Mouse (Mus musculus): ENCODE results near the gene Mogat1. TPM values are rescaled to one million over a fixed set of nuclear protein-coding genes. Genes with fewer than 3 reads are reported as not detected.

Gene Mogat1
- polyA plus RNA-seq, 1 experiment: not detected

DNA sequence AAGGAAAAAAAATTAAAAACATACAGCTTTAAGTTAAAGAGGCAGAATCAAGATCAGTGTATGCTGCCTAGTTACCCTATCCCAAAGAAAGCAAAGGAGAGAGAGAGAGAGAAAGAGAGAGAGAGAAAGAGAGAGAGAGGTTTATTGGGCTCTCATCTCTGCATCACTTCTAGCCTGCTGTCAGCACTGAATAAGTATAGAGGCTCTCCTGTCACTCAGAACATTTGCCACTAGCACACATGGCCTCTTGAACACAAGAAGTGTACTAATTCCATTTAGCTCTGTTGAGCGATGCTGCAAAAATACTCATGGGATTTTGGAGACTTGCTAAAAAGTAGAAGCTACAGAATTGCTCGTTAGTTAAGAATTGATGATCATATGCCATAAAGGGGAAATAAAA lies 56.2 kb downstream of the Mogat1 start:
- H3K27ac ChIP-seq (ENCODE audit: insufficient read depth, low read length): no peak overlapping the region
- H3K4me3 ChIP-seq (ENCODE audit: insufficient read depth, low read length): no peak overlapping the region
- H3K4me1 ChIP-seq (ENCODE audit: control insufficient read depth, insufficient read depth, low read length): no peaks in the 10 kb centered on the region; the same call in 1 of the 2 replicates
- TF ChIP-seq POLR2A (IDR thresholded peaks at IDR 0.05; ENCODE audit: extremely low read depth, insufficient read depth, low read length) (no peak), CTCF (IDR thresholded peaks at IDR 0.05; ENCODE audit: extremely low read depth, insufficient read depth, low read length) (no peak)

DNA sequence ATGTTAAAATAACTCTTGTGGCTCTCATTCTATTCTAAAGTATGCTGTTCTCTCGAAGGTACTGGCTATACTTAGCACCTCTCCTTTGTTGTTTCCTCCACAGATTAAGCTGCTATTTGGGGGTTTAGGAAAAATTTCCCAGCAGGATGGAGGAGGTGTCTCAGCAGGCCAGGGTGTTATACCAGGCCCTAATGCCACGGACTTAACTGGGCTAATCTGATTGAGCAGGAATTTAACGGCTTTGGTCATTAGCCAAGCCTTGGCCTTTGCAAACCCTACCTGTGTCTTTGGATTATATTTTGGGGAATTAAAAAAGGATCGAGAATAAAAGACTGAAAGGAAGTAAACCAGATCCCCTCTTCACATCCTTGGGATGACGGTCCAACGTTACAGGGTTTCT lies 56.6 kb downstream of the Mogat1 start:
- no peak overlapping the region for H3K27ac ChIP-seq (ENCODE audit: insufficient read depth, low read length)
- TF ChIP-seq CTCF (IDR thresholded peaks at IDR 0.05; ENCODE audit: extremely low read depth, insufficient read depth, low read length) (no peak), POLR2A (IDR thresholded peaks at IDR 0.05; ENCODE audit: extremely low read depth, insufficient read depth, low read length) (no peak)
- no peak overlapping the region for H3K4me3 ChIP-seq (ENCODE audit: insufficient read depth, low read length)
- no peaks in the 10 kb centered on the region; the same call in 1 of the 2 replicates for H3K4me1 ChIP-seq (ENCODE audit: control insufficient read depth, insufficient read depth, low read length)

GRCm38 (mm10) chr1:78567834-78568507 lies 57.2 kb downstream of the Mogat1 start:
- Histone ChIP-seq H3K4me3 (ENCODE audit: insufficient read depth, low read length) (no peak overlapping the region), H3K27ac (ENCODE audit: insufficient read depth, low read length) (no peak overlapping the region)
- TF ChIP-seq POLR2A (IDR thresholded peaks at IDR 0.05; ENCODE audit: extremely low read depth, insufficient read depth, low read length) (no peak), CTCF (IDR thresholded peaks at IDR 0.05; ENCODE audit: extremely low read depth, insufficient read depth, low read length) (no peak)

DNA sequence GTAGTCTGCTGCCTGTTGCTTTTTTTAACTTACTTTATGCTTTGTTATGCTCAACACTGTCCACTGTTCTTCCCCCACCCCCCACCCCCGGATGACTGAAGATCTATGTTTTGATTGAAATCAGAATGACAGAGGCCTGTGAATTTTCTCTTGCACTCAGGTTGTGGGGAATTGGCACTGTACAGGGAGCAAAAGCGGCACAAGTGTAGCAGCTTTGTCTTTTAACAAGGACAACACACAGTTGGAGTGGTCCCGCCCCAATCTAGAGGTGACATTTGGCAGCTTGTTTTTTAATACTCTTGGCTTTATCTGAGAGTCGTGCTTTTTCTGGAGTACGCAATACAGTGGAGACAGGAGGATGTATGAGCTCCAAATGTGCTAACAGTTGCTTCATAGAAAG lies 58.8 kb downstream of the Mogat1 start:
- H3K27ac ChIP-seq (ENCODE audit: insufficient read depth, low read length): no peak overlapping the region
- H3K4me1 ChIP-seq (ENCODE audit: control insufficient read depth, insufficient read depth, low read length): no peaks in the 10 kb centered on the region; the same call in 1 of the 2 replicates
- no peak for TF ChIP-seq POLR2A (IDR thresholded peaks at IDR 0.05; ENCODE audit: extremely low read depth, insufficient read depth, low read length)
- no peak for TF ChIP-seq CTCF (IDR thresholded peaks at IDR 0.05; ENCODE audit: extremely low read depth, insufficient read depth, low read length)
- H3K4me3 ChIP-seq (ENCODE audit: insufficient read depth, low read length): no peak overlapping the region

More at GRCm38 (mm10) chr1:78567834-78568507, 57.2 kb downstream of the Mogat1 start:
- H3K4me1 ChIP-seq (ENCODE audit: control insufficient read depth, insufficient read depth, low read length): no peaks in the 10 kb centered on the region; the same call in 1 of the 2 replicates

DNA sequence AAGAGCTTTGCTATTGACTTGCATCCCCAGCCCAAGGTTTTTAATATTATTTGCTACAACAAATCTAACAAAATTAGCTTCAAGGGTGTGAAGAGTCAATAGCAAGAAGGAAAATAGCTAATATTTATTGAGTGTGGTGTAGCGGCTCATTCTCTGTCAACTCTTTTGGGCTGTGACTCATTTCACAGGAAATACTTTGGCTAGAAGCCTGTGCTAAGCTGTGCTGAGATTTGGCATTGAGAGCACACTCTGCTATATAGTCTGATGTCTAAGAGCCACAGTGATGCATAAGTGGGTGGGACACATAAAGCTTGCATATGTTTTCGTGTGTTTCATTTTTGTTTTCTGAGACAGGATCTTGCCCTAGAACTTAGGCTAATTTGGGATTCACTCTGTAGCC lies 74.3 kb downstream of the Mogat1 start:
- H3K4me3 ChIP-seq (ENCODE audit: insufficient read depth, low read length): no peak overlapping the region
- TF ChIP-seq POLR2A (IDR thresholded peaks at IDR 0.05; ENCODE audit: extremely low read depth, insufficient read depth, low read length) (no peak), CTCF (IDR thresholded peaks at IDR 0.05; ENCODE audit: extremely low read depth, insufficient read depth, low read length) (no peak)

GRCm38 (mm10) chr1:78586986-78587385 lies 76.2 kb downstream of the Mogat1 start:
- Histone ChIP-seq H3K4me1 (ENCODE audit: control insufficient read depth, insufficient read depth, low read length) (no peaks in the 10 kb centered on the region; the same call in 1 of the 2 replicates), H3K4me3 (ENCODE audit: insufficient read depth, low read length) (no peak overlapping the region), H3K27ac (ENCODE audit: insufficient read depth, low read length) (no peak overlapping the region)
- TF ChIP-seq CTCF (IDR thresholded peaks at IDR 0.05; ENCODE audit: extremely low read depth, insufficient read depth, low read length) (no peak), POLR2A (IDR thresholded peaks at IDR 0.05; ENCODE audit: extremely low read depth, insufficient read depth, low read length) (no peak)

More for the DNA sequence above, 74.3 kb downstream of the Mogat1 start:
- Histone ChIP-seq H3K27ac (ENCODE audit: insufficient read depth, low read length) (no peak overlapping the region), H3K4me1 (ENCODE audit: control insufficient read depth, insufficient read depth, low read length) (no peaks in the 10 kb centered on the region; the same call in 1 of the 2 replicates)

Other genes with a start within 250 kb of the Mogat1 start
- gene Sgpp2, start 200.6 kb upstream of the Mogat1 start, polyA plus RNA-seq (2012; rRNA removed): 17.4 and 20.3 TPM in 2 replicates
- gene Farsb, start 22.1 kb upstream of the Mogat1 start, polyA plus RNA-seq (2012; rRNA removed): 55.6 and 55.8 TPM in 2 replicates
- 0.44 and 0.45 TPM in 2 replicates for gene BC035947, start 1.2 kb downstream of the Mogat1 start, polyA plus RNA-seq (2012; rRNA removed)
- gene Acsl3, start 146.8 kb downstream of the Mogat1 start, polyA plus RNA-seq (2012; rRNA removed): 117 TPM in 2 replicates
- gene Utp14b, start 147.0 kb downstream of the Mogat1 start, polyA plus RNA-seq (2012; rRNA removed): 7.7 and 8.2 TPM in 2 replicates